Mouse (Mus musculus): Measurements from ENCODE around the gene Cib2.

GRCm38 (mm10) chr9:54602386-54602785 is 42.4 kb upstream of the Cib2 start:
- no peak for TF ChIP-seq CTCF (IDR thresholded peaks at IDR 0.05; ENCODE audit: low read depth)
- TF ChIP-seq EP300 (IDR thresholded peaks at IDR 0.05; ENCODE audit: low read depth): no peak
